Mouse (Mus musculus) heart, embryonic 12.5 days (tissue): ENCODE measurements around the gene Prr5. TPM values are rescaled to one million over a fixed set of nuclear protein-coding genes. Genes with fewer than 3 reads are reported as not detected.

ENCODE experiments used
- ATAC-seq: fragments of 200-750 bp; cut with Nextera tagmentation; 2 replicates; pipeline ENCODE4 v1.8.0; 2017; ENCODE audit warnings: moderate TSS enrichment, moderate library complexity; ENCODE audit not compliant: insufficient number of reproducible peaks, low FRiP score
- H3K27ac ChIP-seq: fragments of 300-500 bp; sonication (generic); 2 replicates; pipeline ENCODE4 v1.5.1; 2016; ENCODE audit warnings: mild to moderate bottlenecking, moderate library complexity; ENCODE audit not compliant: poor library complexity, severe bottlenecking
- H3K27me3 ChIP-seq: fragments of 300-500 bp; sonication (generic); replicated peaks from 2 replicates; pipeline ENCODE4 v1.6.1; 2016; ENCODE audit warnings: mild to moderate bottlenecking, moderate library complexity
- H3K36me3 ChIP-seq: fragments of 300-500 bp; sonication (generic); 2 replicates; pipeline ENCODE4 v1.6.1; 2016; ENCODE audit warnings: mild to moderate bottlenecking, moderate library complexity
- H3K4me1 ChIP-seq: fragments of 300-500 bp; sonication (generic); replicated peaks from 2 replicates; pipeline ENCODE4 v1.6.1; 2016; ENCODE audit warnings: mild to moderate bottlenecking
- H3K4me2 ChIP-seq: fragments of 300-500 bp; sonication (generic); 2 replicates; pipeline ENCODE4 v1.6.1; 2016; ENCODE audit warnings: mild to moderate bottlenecking, moderate library complexity
- H3K4me3 ChIP-seq: fragments of 300-500 bp; sonication (generic); 2 replicates; pipeline ENCODE4 v1.5.1; 2016; ENCODE audit warnings: mild to moderate bottlenecking
- H3K9ac ChIP-seq: fragments of 300-500 bp; sonication (generic); 2 replicates; pipeline ENCODE4 v1.6.1; 2016; ENCODE audit warnings: mild to moderate bottlenecking, moderate library complexity
- H3K9me3 ChIP-seq: fragments of 300-500 bp; sonication (generic); replicated peaks from 2 replicates; pipeline ENCODE4 v1.6.1; 2016; ENCODE audit warnings: mild to moderate bottlenecking, moderate library complexity
- WGBS: fragments of 180-500 bp; shearing (Covaris S2); methylation state at CpG from one replicate; pipeline ENCODE4 v1.1.7; 2016; 5-methylcytosine and 5-hydroxymethylcytosine counted together
- polyA plus RNA-seq: library from polyadenylated mRNA; unstranded; fragments of >200 nt; fragmentation: Nextera tagmentation; extraction: Ambion mirVana; gene quantifications from 2 replicates; pipeline ENCODE4 v1.2.1, GENCODE M21; 2016

The Prr5 gene
- polyA plus RNA-seq, result 23.1 and 25.5 TPM in 2 replicates

DNA sequence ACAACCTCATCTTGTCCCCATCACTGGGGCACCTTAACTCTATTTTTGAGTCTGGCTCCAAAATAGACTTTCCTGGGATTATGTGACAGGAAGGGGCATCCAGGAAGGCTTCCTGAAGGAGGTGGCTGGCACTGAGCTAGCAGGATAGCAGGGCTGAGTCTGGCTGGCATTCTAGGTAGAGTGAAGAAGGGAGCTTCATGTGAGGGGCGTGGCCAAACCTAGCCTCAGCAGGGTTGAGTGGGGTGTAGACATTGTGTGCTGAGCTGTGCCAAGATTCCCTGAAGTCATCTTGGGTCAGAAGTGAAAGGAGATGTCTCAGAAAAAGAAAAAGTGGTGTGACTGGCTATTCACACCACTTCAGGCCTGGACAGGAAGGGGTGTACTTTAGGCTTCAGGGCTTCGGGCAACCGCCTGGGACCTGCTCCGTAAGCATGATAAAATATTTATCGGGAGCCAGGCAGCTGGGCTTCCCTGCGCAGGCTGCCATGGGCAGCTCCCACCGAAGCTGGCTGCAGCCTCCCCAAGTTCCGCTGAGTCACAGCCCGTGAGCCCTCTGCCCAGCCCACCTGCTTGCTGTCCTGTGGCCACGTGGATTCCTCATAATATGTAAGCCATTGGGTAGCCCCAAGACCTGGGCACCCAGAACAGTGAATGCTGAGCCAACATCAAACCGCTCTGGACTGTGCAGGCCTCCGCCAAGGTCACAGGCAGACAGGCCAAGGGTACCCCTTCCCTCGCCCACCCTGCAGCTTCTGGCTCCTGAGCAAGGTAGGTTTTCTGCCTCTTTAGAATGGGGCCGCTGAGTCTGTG, at the start of gene Prr5:
Gene Prr5 (plus strand): TSS at position 683 of the 810 bp plus-strand sequence.
- peaks cover 40% of the 10 kb centered on the region for H3K4me1 ChIP-seq
- no peak for ATAC-seq

DNA sequence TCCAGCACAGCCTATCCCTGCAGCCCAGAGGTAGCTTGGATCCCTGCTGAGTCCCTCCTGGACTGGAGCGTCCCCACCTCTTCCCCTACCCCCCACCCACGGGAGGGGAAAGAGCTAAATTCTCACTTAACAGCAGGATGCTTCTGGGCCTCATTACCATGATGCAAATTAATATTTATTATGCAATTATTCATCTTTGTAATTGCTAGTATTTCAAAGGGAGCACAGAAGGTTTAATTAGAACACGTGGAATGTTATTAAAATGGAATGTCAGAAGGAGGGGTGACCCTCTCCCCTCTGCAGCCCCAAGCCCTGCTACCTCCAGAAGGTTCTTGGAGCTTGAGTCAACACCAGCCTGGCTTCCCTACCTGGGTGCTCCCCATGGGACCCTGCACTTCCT, 49.4 kb upstream of the Prr5 start:
- H3K4me1 ChIP-seq, result peaks cover 4% of the 10 kb centered on the region
- 63% methylated on average over 3 of the region's 3 CpGs for WGBS
- no peaks in the 10 kb centered on the region for H3K36me3 ChIP-seq
- H3K4me3 ChIP-seq, result no peak overlapping the region
- H3K27me3 ChIP-seq, result peaks cover 51% of the 10 kb centered on the region
- H3K4me2 ChIP-seq, result no peak overlapping the region
- H3K9me3 ChIP-seq, result no peaks in the 10 kb centered on the region
- no peak overlapping the region for H3K27ac ChIP-seq
- H3K9ac ChIP-seq, result no peak overlapping the region
- ATAC-seq, result no peak

More for the DNA sequence above, at the start of gene Prr5:
- Histone ChIP-seq H3K9me3 (no peaks in the 10 kb centered on the region), H3K27me3 (peaks cover 11% of the 10 kb centered on the region; the same call in 1 of the 2 replicates), H3K36me3 (no peaks in the 10 kb centered on the region), H3K27ac (no peak within 1 kb of the TSS), H3K4me2 (no peak within 1 kb of the TSS), H3K4me3 (no peak within 1 kb of the TSS), H3K9ac (no peak within 1 kb of the TSS)
- WGBS, result 54% methylated on average over 14 of the region's 14 CpGs

DNA sequence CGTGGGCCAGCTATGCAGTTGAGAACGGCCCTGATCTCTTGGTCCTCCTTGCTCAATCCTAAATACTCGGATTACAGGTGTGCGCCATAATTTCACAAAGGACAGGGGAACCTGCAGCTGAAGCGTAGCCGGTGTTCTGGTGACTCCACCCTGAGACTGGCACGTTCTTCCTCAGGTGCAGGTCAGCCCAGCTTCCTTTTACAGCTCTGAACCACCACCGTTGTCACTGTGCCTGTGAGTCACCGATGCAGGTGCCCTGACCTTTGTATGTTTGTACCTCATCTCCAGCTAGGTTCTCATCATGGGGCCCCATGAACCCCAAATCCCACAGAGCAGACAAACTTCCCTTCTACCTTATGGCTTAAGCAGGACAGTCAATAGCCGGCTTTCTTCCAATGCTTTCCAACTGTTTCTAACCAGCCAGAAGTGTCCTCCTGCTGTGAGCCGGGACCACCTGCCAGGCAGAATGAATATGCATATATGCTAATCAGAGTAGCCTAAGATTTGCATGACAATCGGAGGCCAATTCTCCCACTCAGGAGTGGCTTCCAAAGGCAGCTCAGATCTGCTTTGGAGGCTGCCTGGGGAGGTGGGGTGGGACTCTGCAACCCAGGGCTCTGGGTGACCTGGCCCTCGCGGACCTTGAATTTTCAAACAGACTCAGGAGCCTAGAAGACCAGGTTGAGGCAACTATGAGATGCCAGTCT, 47.5 kb upstream of the Prr5 start:
- Histone ChIP-seq H3K27ac (no peak overlapping the region), H3K9me3 (no peaks in the 10 kb centered on the region), H3K4me3 (no peak overlapping the region), H3K27me3 (peaks cover 34% of the 10 kb centered on the region), H3K36me3 (no peaks in the 10 kb centered on the region), H3K4me1 (peaks cover 14% of the 10 kb centered on the region), H3K4me2 (no peak overlapping the region), H3K9ac (no peak overlapping the region)
- WGBS, result 35% methylated on average over 14 of the region's 14 CpGs
- no peak for ATAC-seq

- no peak overlapping the region for H3K27ac ChIP-seq
- H3K27me3 ChIP-seq, result peaks cover 44% of the 10 kb centered on the region
Observed at GRCm38 (mm10) chr15:84624870-84625269, 44.5 kb upstream of the Prr5 start.

GRCm38 (mm10) chr15:84625712-84626414, 43.6 kb upstream of the Prr5 start:
- Histone ChIP-seq H3K36me3 (no peaks in the 10 kb centered on the region), H3K27ac (no peak overlapping the region), H3K4me3 (no peak overlapping the region), H3K9ac (no peak overlapping the region), H3K27me3 (peaks cover 40% of the 10 kb centered on the region), H3K9me3 (no peaks in the 10 kb centered on the region), H3K4me2 (no peak overlapping the region), H3K4me1 (peaks cover 14% of the 10 kb centered on the region)
- WGBS, result 42% methylated on average over 6 of the region's 6 CpGs
- peak; percentile 79 for ATAC-seq

More at GRCm38 (mm10) chr15:84624870-84625269, 44.5 kb upstream of the Prr5 start:
- Histone ChIP-seq H3K9me3 (no peaks in the 10 kb centered on the region), H3K4me3 (no peak overlapping the region), H3K9ac (no peak overlapping the region), H3K4me2 (no peak overlapping the region), H3K4me1 (peaks cover 14% of the 10 kb centered on the region), H3K36me3 (no peaks in the 10 kb centered on the region)
- WGBS, result 32% methylated on average over 9 of the region's 9 CpGs
- ATAC-seq, result no peak

GRCm38 (mm10) chr15:84627308-84627707, 42.1 kb upstream of the Prr5 start:
- Histone ChIP-seq H3K9me3 (no peaks in the 10 kb centered on the region), H3K4me2 (no peak overlapping the region), H3K4me3 (no peak overlapping the region), H3K9ac (no peak overlapping the region), H3K4me1 (peaks cover 14% of the 10 kb centered on the region), H3K36me3 (no peaks in the 10 kb centered on the region), H3K27ac (no peak overlapping the region), H3K27me3 (peaks cover 31% of the 10 kb centered on the region)
- no peak for ATAC-seq
- 72% methylated on average over 5 of the region's 5 CpGs for WGBS

DNA sequence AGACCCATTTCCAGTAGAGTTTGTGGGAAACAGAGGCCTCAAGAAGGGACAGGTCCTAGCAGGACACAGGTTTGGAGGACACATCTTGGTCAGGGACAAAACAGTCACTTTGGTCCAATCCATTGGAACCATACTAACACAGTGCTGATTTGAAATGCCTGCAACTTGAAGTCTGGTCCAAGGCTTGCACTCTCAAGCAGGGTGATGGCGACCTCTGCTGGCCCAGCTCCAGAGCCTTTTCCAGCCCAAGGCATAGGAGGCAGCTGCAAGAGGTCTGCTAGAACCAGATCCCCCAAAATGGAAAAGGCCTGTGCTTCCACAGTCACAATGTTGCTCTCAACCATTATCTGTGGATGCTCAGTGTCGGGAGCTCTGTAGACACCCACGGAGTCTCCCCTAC, 39.7 kb upstream of the Prr5 start:
- no peaks in the 10 kb centered on the region for H3K9me3 ChIP-seq
- peaks cover 21% of the 10 kb centered on the region; the same call in 1 of the 2 replicates for H3K27me3 ChIP-seq
- H3K9ac ChIP-seq, result no peak overlapping the region
- H3K4me1 ChIP-seq, result peaks cover 13% of the 10 kb centered on the region
- H3K4me3 ChIP-seq, result no peak overlapping the region
- ATAC-seq, result no peak
- no peaks in the 10 kb centered on the region for H3K36me3 ChIP-seq
- WGBS, result 12% methylated on average over 3 of the region's 3 CpGs
- no peak overlapping the region for H3K4me2 ChIP-seq
- no peak overlapping the region for H3K27ac ChIP-seq

GRCm38 (mm10) chr15:84631560-84631959, 37.9 kb upstream of the Prr5 start:
- H3K27ac ChIP-seq, result no peak overlapping the region
- H3K4me2 ChIP-seq, result no peak overlapping the region
- no peak overlapping the region for H3K9ac ChIP-seq
- H3K36me3 ChIP-seq, result no peaks in the 10 kb centered on the region
- no peak for ATAC-seq
- no peaks in the 10 kb centered on the region for H3K4me1 ChIP-seq
- H3K27me3 ChIP-seq, result peaks cover 24% of the 10 kb centered on the region; the same call in 1 of the 2 replicates
- WGBS, result 2% methylated on average over 7 of the region's 7 CpGs
- H3K4me3 ChIP-seq, result no peak overlapping the region
- no peaks in the 10 kb centered on the region for H3K9me3 ChIP-seq

- WGBS, result 55% methylated on average over 3 of the region's 3 CpGs
- H3K9ac ChIP-seq, result no peak overlapping the region
- ATAC-seq, result no peak
Observed at GRCm38 (mm10) chr15:84634361-84634760, 35.1 kb upstream of the Prr5 start.

GRCm38 (mm10) chr15:84638405-84638804, 31.0 kb upstream of the Prr5 start:
- Histone ChIP-seq H3K9ac (no peak overlapping the region), H3K9me3 (no peaks in the 10 kb centered on the region), H3K4me1 (peaks cover 51% of the 10 kb centered on the region), H3K4me2 (no peak overlapping the region), H3K27me3 (0 out of 2 replicates have a peak, but pooled peaks cover 6% of the 10 kb centered on the region), H3K4me3 (no peak overlapping the region), H3K36me3 (no peaks in the 10 kb centered on the region), H3K27ac (peak overlapping the region; percentile 94)
- ATAC-seq, result no peak

More at GRCm38 (mm10) chr15:84634361-84634760, 35.1 kb upstream of the Prr5 start:
- peaks cover 12% of the 10 kb centered on the region for H3K4me1 ChIP-seq
- no peaks in the 10 kb centered on the region for H3K9me3 ChIP-seq
- no peak overlapping the region for H3K4me3 ChIP-seq
- 0 out of 2 replicates have a peak, but pooled peaks cover 13% of the 10 kb centered on the region for H3K27me3 ChIP-seq
- H3K27ac ChIP-seq, result no peak overlapping the region
- H3K4me2 ChIP-seq, result no peak overlapping the region
- no peaks in the 10 kb centered on the region for H3K36me3 ChIP-seq

DNA sequence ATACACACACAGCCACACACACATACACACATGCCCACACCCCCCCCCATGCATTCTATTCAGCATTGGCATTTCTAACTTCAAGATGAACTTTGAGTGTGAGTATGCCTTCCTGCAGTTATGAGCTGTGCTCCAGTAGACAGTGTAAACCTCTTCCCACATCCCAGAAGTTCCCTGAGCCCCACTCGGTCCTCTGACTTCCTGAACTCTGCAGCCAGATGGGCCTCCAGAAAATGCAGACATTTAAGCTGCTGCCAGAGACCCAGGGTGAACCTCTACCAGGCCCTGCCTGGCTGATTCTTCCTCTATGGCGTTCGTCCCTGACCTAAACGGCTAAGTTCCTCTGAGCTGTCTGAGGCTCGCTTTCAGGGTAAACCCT, 30.4 kb upstream of the Prr5 start:
- Histone ChIP-seq H3K4me1 (peaks cover 57% of the 10 kb centered on the region), H3K4me3 (no peak overlapping the region), H3K9me3 (no peaks in the 10 kb centered on the region), H3K4me2 (peak overlapping the region; percentile 9; the same call in 1 of the 2 replicates), H3K36me3 (no peaks in the 10 kb centered on the region), H3K27me3 (0 out of 2 replicates have a peak, but pooled peaks cover 6% of the 10 kb centered on the region), H3K27ac (peak overlapping the region; percentile 94), H3K9ac (peak overlapping the region; percentile 20; the same call in 1 of the 2 replicates)
- WGBS, result 46% methylated on average over 5 of the region's 5 CpGs
- no peak for ATAC-seq
